21 mouse cellular contexts compared by ENCODE assay signal in genomic region chr13:58017298-58017697, GRCm38 (mm10).
A peak's percentile ranks its signal among the peaks of the same experiment; 100 is the strongest.
DNase-seq lines count a peak whose midpoint lies in the region; ATAC-seq and TF ChIP-seq lines count a peak whose summit lies in the region.
"Had no signal": no experiment of that assay in that cellular context is flagged by ENCODE, and none has a peak within 500 bp of the region (broad histone marks: within the 10 kb centered on the region; RNA-seq: fewer than 3 reads in every experiment).

No protein-coding gene starts in this region.

- TF ChIP-seq CTCF in heart, postnatal 0 days (IDR thresholded peaks at IDR 0.05; ENCODE audit: low read depth), result peak; percentile 6; the same call in 1 of the 2 replicates
- TF ChIP-seq CTCF in kidney, postnatal 0 days (IDR thresholded peaks at IDR 0.05; ENCODE audit: low read depth), result peak; percentile 48
- peak; percentile 43 for TF ChIP-seq CTCF in lung, postnatal 0 days (IDR thresholded peaks at IDR 0.05)

- ATAC-seq in heart, postnatal 0 days (ENCODE audit: insufficient read depth, low read depth), result no peak
- ATAC-seq in heart, embryonic 11.5 days (replicated peaks; ENCODE audit: insufficient number of reproducible peaks, low FRiP score, low TSS enrichment), result no peak
- no peak for ATAC-seq in kidney, postnatal 0 days (replicated peaks; ENCODE audit: low FRiP score, low read depth)
- ATAC-seq in lung, postnatal 0 days, result peak; percentile 43
- ATAC-seq: forebrain, embryonic 14.5 days had no signal

- H3K27me3 ChIP-seq in heart, postnatal 0 days (ENCODE audit: control insufficient read depth, insufficient read depth, low read length), result no peaks in the 10 kb centered on the region
- H3K27me3 ChIP-seq in heart, embryonic 11.5 days (ENCODE audit: control insufficient read depth, insufficient read depth, low read length), result no peaks in the 10 kb centered on the region
- no peaks in the 10 kb centered on the region for H3K27me3 ChIP-seq in kidney, postnatal 0 days (ENCODE audit: insufficient read depth, low read length)
- no peaks in the 10 kb centered on the region for H3K27me3 ChIP-seq in lung, postnatal 0 days (replicated peaks; ENCODE audit: insufficient read depth, low read length)
- H3K27me3 ChIP-seq: embryonic facial prominence, embryonic 15.5 days; heart, embryonic 12.5 days; hindbrain, embryonic 13.5 days had no signal

- no peak for DNase-seq in heart, postnatal 0 days (ENCODE audit: low spot score)
- DNase-seq in kidney, postnatal 0 days (ENCODE audit: low spot score), result no peak
- no peak for DNase-seq in kidney, adult 11 months
- DNase-seq in lung, postnatal 0 days (ENCODE audit: low spot score), result peak; percentile 12
- no peak for DNase-seq in lung, postnatal 4 days
- DNase-seq in cerebellum, adult 9-11 months, result no peak
- DNase-seq: adrenal gland, adult 8-10 months; adrenal gland, postnatal 36 days; cerebellum, adult 2 months; cerebellum, postnatal 14 days; embryo, embryonic 11 days; gastrocnemius, postnatal 10 days; heart, adult 18-20 months; heart, postnatal 4 days had no signal

- H3K9ac ChIP-seq in heart, postnatal 0 days (replicated peaks; ENCODE audit: low read depth, low read length), result no peak overlapping the region
- no peak overlapping the region for H3K9ac ChIP-seq in heart, embryonic 11.5 days (ENCODE audit: low read depth, low read length)
- H3K9ac ChIP-seq in kidney, postnatal 0 days (ENCODE audit: low read depth, low read length), result no peak overlapping the region
- no peak overlapping the region for H3K9ac ChIP-seq in lung, postnatal 0 days (replicated peaks; ENCODE audit: low read depth)
- H3K9ac ChIP-seq: embryonic facial prominence, embryonic 15.5 days; heart, embryonic 12.5 days; hindbrain, embryonic 13.5 days had no signal

- H3K4me1 ChIP-seq in heart, postnatal 0 days (ENCODE audit: control insufficient read depth, insufficient read depth), result no peaks in the 10 kb centered on the region
- H3K4me1 ChIP-seq in heart, embryonic 11.5 days (ENCODE audit: control insufficient read depth, insufficient read depth, low read length), result peaks cover 7% of the 10 kb centered on the region; the same call in 1 of the 2 replicates
- no peaks in the 10 kb centered on the region for H3K4me1 ChIP-seq in kidney, postnatal 0 days (replicated peaks; ENCODE audit: insufficient read depth, low read length)
- H3K4me1 ChIP-seq in lung, postnatal 0 days (ENCODE audit: insufficient read depth, low read depth, low read length), result no peaks in the 10 kb centered on the region
- H3K4me1 ChIP-seq: embryonic facial prominence, embryonic 15.5 days; forebrain, embryonic 10.5 days; hindbrain, embryonic 13.5 days had no signal

- H3K36me3 ChIP-seq in heart, postnatal 0 days (replicated peaks; ENCODE audit: control insufficient read depth, insufficient read depth, low read length), result peaks cover 16% of the 10 kb centered on the region
- H3K36me3 ChIP-seq in heart, embryonic 11.5 days (ENCODE audit: control insufficient read depth, insufficient read depth, low read length), result peaks cover 4% of the 10 kb centered on the region
- no peaks in the 10 kb centered on the region; the same call in 1 of the 2 replicates for H3K36me3 ChIP-seq in kidney, postnatal 0 days (ENCODE audit: insufficient read depth, low read length)
- H3K36me3 ChIP-seq in lung, postnatal 0 days (ENCODE audit: insufficient read depth, low read length), result no peaks in the 10 kb centered on the region
- H3K36me3 ChIP-seq: embryonic facial prominence, embryonic 15.5 days; forebrain, embryonic 10.5 days had no signal

- no peak overlapping the region for H3K27ac ChIP-seq in heart, postnatal 0 days (ENCODE audit: low read depth)
- no peak overlapping the region for H3K27ac ChIP-seq in heart, embryonic 11.5 days (ENCODE audit: low read depth, low read length)
- no peak overlapping the region for H3K27ac ChIP-seq in kidney, postnatal 0 days
- no peak overlapping the region for H3K27ac ChIP-seq in lung, postnatal 0 days (ENCODE audit: low read length)
- H3K27ac ChIP-seq: embryonic facial prominence, embryonic 15.5 days; forebrain, embryonic 10.5 days; hindbrain, embryonic 13.5 days had no signal

- TF ChIP-seq EP300 in heart, postnatal 0 days (IDR thresholded peaks at IDR 0.05; ENCODE audit: low read depth), result no peak
- no peak for TF ChIP-seq EP300 in lung, postnatal 0 days (IDR thresholded peaks at IDR 0.05)

- no peak overlapping the region for H3K4me3 ChIP-seq in heart, postnatal 0 days (ENCODE audit: low read depth, low read length)
- no peak overlapping the region for H3K4me3 ChIP-seq in heart, embryonic 11.5 days (ENCODE audit: low read depth, low read length)
- no peak overlapping the region for H3K4me3 ChIP-seq in kidney, postnatal 0 days (replicated peaks; ENCODE audit: low read depth, low read length)
- no peak overlapping the region for H3K4me3 ChIP-seq in lung, postnatal 0 days (ENCODE audit: low read depth, low read length)
- H3K4me3 ChIP-seq: embryonic facial prominence, embryonic 15.5 days; erythroblast, embryonic 14.5 days; forebrain, embryonic 10.5 days; heart, embryonic 12.5 days; hindbrain, embryonic 13.5 days had no signal

- no peak overlapping the region for H3K4me2 ChIP-seq in heart, postnatal 0 days (ENCODE audit: low read depth, low read length)
- no peak overlapping the region for H3K4me2 ChIP-seq in heart, embryonic 11.5 days
- H3K4me2 ChIP-seq in kidney, postnatal 0 days (ENCODE audit: low read length), result no peak overlapping the region
- no peak overlapping the region for H3K4me2 ChIP-seq in lung, postnatal 0 days (replicated peaks; ENCODE audit: low read depth, low read length)
- H3K4me2 ChIP-seq: embryonic facial prominence, embryonic 15.5 days; heart, embryonic 12.5 days; hindbrain, embryonic 13.5 days had no signal

- no peaks in the 10 kb centered on the region for H3K9me3 ChIP-seq in heart, postnatal 0 days (replicated peaks; ENCODE audit: control insufficient read depth, low read length)
- no peaks in the 10 kb centered on the region for H3K9me3 ChIP-seq in heart, embryonic 11.5 days (replicated peaks; ENCODE audit: control insufficient read depth, low read length)
- no peaks in the 10 kb centered on the region for H3K9me3 ChIP-seq in kidney, postnatal 0 days (replicated peaks; ENCODE audit: low read length)
- H3K9me3 ChIP-seq in lung, postnatal 0 days (ENCODE audit: low read length), result no peaks in the 10 kb centered on the region
- H3K9me3 ChIP-seq: embryonic facial prominence, embryonic 15.5 days; forebrain, embryonic 10.5 days; heart, embryonic 12.5 days; hindbrain, embryonic 13.5 days had no signal

- 79% methylated on average over 6 of the region's 6 CpGs for WGBS in heart, postnatal 0 days
- WGBS in heart, embryonic 11.5 days (ENCODE audit: insufficient replicate concordance), result 73% methylated on average over 6 of the region's 6 CpGs
- 80% methylated on average over 6 of the region's 6 CpGs for WGBS in kidney, postnatal 0 days
- 59% methylated on average over 6 of the region's 6 CpGs for WGBS in lung, postnatal 0 days
